Mouse (Mus musculus) gastrocnemius, adult 8-10 months (tissue): ENCODE data around the gene Setd1b. TPM values are rescaled to one million over a fixed set of nuclear protein-coding genes. Genes with fewer than 3 reads are reported as not detected.

ENCODE experiments used
- DNase-seq, 2 experiments: peaks; one replicate each; pipeline ENCODE4 v3.0.0; 2022; ENCODE audit warnings: low spot score in 2 of 2
- total RNA-seq, 4 experiments: library from RNA; stranded (reverse); gene quantifications; 2 replicates each; pipeline ENCODE4 v1.2.4; 2022

Setd1b gene
- total RNA-seq, 4 experiments from 2014 or later: 8.0 to 10.8 (median 10.5) TPM

DNA sequence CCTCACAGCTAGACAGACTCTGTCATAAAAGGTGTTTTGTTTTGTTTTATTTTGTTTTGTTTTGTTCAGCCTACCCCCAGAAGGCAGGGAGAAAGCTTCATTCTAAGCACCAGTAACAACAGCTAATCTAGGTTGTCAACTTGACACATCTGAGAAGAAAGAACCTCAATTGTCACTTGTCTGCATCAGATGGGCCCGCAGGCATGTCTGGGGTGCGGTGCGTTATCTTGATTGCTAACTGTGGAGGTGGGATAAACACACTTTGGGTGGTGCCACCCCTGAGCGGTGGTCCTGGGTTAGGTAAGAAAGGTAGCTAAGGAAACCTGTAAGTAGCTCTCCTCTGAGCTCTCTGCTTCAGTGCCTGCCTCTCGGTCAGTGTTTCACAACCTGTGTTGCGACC lies 15.0 kb upstream of the Setd1b start:
- no peak for DNase-seq

DNA sequence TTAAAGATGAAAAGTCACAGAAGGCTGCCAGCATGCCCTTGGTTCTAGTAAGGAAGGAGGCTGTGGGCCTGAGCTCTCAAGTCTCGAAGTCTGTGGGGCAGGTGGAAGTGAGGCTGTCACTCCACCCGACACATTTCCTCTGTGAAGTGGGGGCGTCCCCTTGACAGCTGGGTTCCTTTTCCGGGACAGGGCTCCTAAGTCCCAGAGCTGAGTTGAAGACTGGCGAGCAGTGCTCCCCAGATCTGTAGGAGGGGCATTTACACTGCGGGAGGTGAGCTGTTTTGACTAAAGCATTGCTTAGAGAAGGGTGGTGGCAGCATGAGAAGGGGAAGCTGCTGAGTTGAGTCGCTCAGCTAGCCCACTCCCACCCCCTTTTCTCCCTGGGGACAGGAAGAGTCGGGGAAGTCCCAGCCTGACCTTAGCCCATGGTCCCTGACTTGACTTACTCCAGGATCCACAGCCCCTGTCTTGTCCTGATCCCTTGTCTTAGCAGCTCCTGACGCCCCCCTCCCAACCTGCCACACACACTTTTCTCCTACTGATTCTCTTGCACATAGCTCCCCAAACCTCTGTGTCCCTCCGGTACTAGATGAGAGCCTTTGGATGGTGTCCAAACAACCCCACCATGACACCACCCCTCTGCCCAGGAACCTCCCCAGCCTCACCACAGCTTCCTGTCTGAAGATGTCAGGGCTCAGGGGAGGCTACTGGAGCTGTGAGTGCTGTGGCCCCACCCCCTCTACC lies 13.4 kb upstream of the Setd1b start:
- DNase-seq: no peak

DNA sequence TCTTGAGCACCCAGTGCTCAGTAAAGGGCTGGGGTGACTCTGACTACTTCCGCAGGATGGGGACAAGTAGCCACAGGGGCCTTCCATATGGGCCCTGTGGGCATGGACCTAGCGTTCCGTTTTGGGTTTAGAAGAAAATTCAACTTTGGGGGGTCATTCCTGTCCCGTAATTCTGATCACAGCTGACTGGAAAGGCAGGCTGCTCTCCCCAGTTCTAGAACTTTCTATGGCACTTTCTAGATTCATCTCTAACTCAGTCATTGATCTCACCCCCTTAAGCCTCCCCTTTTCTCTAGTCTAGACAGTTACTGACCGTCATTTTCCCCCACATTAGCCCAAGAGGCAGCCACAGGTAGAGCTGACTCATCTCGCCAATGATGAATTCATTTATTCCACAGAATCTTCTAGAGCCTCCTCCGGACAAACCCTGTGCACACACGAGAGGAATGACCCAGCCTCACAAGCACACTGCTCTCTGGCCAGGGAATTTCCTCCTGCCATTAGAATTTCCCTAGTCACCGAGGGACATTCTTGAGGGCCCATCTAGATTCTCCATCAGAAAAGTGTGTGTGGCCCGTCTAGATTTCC lies 12.7 kb upstream of the Setd1b start:
- no peak for DNase-seq

DNA sequence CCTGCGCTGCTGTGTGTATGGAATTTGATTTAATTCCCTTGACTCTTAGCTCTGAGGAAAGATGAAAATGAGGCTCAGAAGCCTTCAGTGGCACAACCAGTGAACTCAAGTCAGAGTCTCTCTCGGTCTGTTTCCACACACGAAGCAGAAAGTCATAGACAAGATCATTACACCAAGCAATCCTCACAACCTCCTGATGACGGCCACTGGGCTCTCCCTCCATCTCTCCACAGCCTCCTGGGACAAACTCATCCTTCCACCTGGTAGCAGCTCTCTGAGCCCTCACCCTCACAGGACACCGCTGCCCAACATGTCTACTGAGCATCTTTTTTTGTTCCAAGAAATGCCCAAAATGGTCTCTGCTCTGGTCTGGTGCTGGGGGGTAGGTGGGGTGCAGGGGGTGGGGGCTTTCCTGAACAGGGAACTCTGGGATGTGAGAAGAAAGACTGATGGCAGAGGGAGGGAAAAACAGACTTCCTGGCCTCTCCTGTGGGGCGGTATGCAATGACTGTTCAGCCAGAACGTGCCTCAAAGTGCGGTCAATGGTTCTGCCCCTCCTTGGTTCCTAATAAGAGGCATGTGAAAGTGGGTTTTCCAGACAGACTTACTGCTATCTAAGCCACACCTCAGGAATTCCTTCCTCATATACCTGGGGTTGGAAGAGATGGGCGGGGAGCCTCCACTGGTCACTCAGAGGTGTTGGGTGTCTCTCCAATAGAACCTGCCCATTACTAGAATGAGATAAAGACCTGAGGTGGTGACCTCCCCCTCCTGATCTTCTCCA lies 11.8 kb upstream of the Setd1b start:
- no peak for DNase-seq

DNA sequence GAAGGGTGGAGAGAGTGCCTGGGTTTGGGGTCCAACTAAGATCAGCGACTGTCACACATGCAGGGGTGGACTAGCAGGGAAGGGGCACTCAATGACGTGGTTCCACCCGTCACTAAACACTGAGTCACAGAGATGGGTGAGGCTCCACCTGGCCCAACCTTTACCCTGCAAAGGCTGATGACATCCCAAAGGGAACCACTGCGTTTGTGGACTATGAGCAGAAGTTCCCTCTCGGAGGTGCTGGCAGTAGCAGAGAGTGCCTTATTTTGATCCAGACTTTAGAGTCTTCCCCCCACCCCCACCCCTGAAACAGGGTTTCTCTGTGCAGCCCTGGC lies 11.2 kb upstream of the Setd1b start:
- no peak for DNase-seq

DNA sequence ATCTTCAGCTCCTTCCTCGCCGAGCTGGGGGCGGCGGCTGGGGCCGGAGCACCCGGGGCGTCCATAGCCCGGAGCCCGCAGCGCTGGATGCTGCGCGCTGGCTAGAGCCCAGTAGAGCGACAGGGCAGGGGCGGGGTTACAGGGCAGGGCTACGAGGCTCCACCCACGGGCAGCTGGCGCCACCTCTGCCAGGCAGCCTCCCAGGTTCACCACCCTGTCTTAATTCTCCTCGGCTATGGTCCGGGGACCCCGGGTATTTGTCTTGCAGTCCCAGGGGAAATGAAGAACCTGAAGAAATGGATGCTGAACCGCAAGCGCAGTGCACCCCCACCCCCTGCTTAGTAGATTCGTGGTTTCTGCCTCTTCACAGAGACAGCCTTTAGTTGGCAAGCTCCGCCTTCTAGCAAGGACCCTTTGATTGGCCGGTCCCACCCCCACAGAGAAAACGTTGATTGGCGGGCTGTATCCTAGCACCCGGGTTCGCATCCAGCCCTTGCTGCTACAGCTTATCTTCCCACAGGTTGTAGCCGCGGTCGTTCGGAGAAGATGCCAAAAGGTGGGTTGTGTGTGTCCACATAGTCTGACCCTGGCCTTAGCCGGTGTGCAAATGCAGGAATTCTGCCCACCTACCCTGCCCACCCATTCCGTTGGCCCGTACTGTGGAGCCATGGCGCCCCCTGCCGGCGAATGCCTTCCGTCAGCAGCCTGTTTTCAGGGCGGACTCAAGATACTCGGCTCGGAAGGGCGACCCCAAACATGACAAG lies 9.5 kb upstream of the Setd1b start, which contains the start of gene Rhof:
Gene Rhof (minus strand): TSS at position 385 of the 764 bp plus-strand sequence.
- peak; percentile 66 to 74 for DNase-seq

- DNase-seq: peak; percentile 78 to 83
Observed at GRCm38 (mm10) chr5:123133083-123133783, 8.8 kb upstream of the Setd1b start.

- DNase-seq: no peak
Observed at GRCm38 (mm10) chr5:123133784-123134143, 8.2 kb upstream of the Setd1b start.

- DNase-seq: peak; percentile 79 to 87
Observed at GRCm38 (mm10) chr5:123134186-123134874, 7.7 kb upstream of the Setd1b start.

GRCm38 (mm10) chr5:123134875-123135382 lies 7.1 kb upstream of the Setd1b start:
- no peak for DNase-seq

DNA sequence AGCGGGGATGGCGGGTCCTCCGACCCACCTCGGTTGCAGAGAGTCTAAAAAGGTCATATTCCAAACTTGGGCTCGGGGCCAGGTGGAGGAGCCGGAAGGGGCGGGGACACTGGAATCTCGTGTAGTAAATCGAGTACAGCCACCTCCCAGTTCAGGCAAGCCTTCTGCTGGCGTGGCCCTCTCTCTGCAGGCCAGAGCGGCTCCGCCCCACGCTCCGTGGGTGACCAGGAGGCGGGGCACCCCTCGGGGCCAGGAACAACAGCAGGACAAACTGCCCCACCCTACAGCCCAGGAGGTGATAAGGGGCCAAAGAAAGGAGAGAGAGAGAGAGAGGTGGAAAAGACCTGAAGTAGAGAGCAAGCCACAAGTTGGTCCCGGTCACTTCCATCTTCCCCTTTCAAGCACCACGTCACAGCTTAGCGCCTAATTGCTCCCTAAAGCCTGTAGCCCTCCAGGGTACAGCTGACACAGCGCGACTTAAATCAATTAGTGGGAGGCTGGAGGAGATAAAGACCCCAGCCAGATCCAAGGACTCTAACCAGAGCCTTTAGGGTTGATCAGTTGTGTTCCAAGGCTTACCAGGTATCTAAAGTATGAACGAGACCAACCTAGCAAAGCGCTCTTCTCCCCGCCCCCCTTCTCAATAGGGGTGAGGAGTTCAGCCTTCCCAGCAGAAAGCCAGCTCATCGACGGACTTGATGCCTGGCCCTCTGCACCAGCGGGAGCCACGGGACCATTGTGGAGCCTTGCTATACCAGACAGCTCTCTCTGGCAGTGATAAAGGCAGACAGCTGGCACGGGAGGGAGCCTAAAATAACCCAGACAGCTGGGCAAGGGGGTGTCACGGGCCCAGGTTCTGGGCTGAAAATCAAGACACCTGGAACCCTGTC lies 6.3 kb upstream of the Setd1b start:
- peak; percentile 94 to 95 for DNase-seq

DNA sequence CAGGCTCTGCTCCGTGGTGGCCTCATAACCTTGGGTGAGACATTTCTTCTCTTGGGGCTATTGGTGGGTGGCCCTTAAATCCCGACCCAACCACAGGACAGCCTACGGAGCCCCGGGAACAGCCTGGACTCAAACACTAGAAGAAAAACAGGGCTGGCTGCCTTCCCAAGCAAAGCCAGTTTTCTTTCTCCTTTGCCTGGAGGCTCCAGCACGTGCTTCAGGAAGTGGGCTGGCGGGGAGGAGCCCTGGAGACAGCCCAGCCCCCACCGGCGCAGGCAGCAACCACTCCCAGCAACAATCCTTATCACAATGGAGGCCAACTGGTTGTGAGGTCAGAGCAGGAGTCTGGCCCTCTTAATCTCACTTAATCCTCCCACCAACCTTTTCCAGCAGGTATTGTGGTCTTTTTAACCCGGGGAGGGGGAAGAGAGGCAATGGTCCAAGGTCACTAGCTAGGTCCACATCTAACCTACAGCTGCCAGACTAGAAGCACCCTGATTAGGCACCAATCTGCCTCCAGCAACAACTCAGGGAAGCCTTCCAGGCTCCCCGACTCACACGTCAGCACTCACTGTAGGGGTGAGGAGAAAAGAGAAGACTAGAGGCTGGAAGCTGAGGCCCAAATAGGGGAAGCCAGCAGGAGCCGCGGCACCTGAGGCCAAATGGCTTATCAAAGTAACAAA lies 5.5 kb upstream of the Setd1b start:
- DNase-seq: peak; percentile 88 to 90

DNA sequence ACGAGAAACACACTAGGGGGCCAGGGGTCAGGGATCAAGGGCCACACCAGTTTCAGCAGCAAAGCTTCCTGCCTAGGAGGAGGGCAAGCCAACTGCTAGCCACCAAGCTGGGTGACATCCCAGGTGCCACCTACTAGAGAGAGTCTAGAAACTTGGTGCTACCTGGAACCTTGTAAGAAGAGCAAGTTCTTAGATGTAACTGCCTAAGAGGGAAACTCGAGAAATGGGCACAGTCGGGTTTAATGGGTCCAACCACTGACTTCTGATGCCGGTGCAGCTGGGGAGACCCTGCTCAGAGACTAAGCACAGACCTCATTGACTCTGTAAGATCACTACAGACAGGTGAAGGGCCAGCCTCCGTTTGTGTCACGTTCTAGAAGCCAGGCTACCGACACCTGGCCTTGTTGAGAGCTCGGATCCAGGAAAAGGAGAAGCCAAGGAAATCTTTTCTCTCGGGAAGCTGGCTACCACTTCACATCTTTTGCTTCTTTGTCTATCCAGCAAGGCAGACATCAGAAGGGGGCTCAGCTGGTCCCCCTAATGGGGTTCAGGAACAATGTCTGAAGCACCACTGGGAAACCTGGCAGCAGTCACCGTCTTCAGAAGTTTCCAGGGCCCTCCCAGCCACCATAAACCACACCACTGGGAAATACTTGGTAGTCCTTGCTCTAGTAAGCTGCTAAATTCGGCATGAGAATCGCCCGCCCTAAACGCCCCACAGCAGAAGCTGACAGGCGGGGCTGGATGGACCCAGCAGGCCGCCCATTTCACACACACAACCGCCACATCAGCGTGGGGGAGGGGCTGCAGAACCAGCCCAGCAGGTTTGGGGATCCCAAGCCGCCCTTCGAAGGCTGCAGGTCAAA lies 4.7 kb upstream of the Setd1b start:
- DNase-seq: peak; percentile 87 to 91

DNA sequence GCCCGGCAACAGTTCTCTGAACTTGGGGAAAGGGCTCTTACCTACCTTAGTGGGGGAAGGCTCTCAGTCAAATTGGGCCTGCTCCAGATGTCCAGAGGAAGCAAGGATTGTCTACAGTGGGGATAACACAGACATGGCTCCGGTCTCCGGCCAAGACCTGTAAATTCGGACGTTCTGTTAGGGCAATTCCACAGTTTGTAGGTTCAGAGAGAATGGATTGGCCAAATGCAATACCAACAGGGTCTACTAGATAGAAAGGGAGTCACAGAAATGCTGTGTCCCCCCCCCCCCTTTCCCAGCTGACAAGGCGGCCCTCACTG lies 4.1 kb upstream of the Setd1b start:
- DNase-seq: no peak

DNA sequence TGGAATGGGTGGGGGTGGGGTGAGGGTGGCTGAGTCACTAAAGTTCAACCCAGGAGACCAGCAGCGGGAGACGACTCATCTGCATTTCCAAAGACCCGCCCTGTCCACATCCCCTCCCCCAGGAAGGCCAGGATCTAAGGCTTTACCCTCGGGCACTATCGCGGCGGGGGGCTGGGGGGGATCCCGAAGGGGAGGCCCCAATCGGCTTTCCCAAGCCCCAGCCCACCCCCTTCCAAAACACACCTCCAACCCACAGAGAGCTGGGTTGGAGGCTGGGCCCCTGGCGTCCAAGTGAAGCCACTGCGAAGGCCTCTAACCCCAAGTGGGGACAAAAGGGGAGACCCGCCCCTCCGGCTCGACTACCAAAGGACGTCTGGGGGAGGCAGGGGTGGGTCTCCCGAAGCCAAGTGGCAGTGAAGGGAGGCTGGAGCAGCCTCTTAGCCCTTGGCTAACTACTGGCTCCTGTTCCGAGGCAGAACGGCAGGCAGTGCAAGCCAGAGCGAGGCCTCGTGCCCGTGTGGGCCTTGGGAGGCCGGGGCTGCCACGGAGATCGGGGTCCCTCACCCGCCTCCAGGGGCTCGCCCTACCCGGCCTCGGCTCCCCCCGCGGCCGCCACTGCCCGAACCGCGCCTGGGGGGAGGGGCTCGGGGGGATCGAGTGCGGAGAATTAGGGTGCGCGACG lies 3.6 kb upstream of the Setd1b start:
- DNase-seq: peak; percentile 64 to 75

GRCm38 (mm10) chr5:123138953-123139721 lies 2.9 kb upstream of the Setd1b start:
- peak; percentile 81 to 89 for DNase-seq
